Mouse (Mus musculus) thymus, postnatal 36 days (tissue): Measurements from ENCODE around the gene 4930452B06Rik.

Experiments
- DNase-seq, 2 experiments: peaks; one replicate each; pipeline ENCODE4 v3.0.0; 2022; ENCODE audit warnings: mixed read lengths in 2 of 2

4930452B06Rik gene

DNA sequence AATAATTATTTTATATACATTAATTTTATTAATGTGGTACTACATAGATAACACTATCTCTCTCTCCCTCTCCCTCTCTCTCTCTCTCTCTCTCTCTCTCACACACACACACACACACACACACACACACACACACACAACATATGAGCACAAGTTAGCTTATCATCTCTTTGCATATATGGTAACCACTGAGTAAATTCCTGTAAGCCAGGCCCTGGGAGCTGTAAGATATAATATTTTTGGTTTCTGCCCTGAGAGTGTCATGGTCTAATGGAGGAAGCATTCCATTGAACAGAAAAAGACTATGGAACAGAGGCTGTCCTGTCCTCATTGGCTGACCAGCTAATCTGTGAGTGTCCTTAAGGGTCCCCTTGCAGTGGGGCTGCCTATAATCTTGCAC lies 216.7 kb downstream of the 4930452B06Rik start:
- no peak for DNase-seq

GRCm38 (mm10) chr14:8447352-8447751 lies 218.7 kb downstream of the 4930452B06Rik start:
- DNase-seq, result no peak

DNA sequence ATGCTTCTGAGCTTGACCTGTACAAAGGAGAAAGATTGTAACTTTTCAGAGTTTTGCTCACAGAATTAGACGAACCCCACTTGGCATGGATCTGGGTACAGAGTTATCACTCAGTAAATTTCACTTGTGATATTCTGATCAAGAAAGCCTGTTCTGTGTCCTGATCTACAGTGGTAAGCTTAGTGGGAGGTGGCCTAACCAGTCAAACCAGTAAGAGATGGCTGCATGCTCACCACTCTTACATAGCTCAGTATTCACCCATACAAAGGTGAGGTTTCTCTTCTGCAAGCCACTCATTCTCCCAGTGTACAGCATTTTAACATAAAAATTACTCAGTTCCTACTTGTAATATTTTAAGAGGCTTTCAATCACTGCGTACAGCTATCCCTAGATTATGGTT lies 221.7 kb downstream of the 4930452B06Rik start:
- no peak for DNase-seq

DNA sequence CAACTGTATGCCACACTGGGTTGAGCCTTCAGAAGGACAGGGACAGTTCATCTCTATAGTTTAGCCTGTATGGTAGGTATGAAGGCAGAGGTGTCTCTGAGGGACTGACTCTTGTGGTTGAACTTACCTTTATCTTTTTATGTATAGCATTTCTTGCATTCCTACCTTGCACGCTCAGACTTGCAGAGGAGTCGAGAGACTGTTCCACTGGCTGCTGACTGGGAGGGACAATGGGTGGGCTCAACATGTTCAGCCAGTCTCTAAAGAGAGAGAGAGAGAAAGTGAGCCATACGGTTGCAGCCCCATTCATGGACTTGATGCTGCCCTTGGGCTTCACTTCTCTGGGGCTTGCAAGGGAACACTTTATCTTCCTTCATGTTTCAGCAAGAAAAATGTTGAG lies 223.3 kb downstream of the 4930452B06Rik start:
- no peak for DNase-seq

- no peak for DNase-seq
Observed at GRCm38 (mm10) chr14:8441623-8442022, 224.4 kb downstream of the 4930452B06Rik start.

DNA sequence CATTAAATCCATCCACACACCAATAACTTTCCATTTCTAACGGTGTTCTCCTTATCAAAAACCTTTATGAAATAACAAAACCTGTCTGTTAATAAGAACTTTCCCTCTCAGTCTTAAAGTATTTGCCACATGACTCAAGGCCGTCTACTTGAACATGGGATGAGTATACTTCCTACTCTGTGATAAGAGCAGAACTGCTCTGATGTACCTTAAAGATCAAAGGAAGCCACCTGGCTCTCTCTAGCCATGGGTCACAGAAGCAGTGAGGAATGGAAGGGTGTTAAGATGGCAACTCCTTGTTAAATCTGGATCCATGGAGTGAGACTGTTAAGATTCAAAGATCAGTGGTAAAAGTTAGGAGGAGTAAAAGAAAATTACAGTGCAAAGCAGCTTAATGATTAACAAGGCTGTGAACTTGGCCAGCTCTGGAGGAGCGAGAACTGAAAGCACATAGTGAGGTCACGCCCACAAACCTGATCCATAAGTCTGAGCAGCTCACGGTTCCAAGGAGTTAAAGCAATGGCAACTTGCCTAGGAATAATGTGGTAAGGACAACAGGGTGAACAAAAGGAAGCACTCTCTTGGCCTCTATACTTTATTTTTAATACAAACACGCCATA lies 235.3 kb downstream of the 4930452B06Rik start:
- no peak for DNase-seq

- DNase-seq, result no peak
Observed at GRCm38 (mm10) chr14:8429767-8430166, 236.3 kb downstream of the 4930452B06Rik start.

DNA sequence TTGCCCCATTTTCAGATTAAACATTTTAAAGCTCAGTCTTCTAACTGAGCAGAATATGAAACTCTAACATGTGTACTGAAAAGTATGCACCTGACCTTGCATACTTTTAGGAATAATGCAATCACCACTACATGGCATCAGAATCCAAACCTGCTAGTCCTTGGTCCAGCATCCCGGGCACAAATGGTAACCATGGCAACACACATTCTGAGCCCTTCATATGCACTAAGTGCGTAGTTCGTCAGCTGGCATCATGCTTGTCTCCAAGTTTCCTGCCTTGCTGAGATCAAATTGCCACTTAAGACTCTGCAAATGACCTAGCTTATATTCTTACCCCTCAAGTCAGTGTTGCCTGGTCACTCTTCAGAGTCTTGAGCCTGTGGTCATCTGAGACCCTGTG lies 243.2 kb downstream of the 4930452B06Rik start:
- DNase-seq, result no peak

DNA sequence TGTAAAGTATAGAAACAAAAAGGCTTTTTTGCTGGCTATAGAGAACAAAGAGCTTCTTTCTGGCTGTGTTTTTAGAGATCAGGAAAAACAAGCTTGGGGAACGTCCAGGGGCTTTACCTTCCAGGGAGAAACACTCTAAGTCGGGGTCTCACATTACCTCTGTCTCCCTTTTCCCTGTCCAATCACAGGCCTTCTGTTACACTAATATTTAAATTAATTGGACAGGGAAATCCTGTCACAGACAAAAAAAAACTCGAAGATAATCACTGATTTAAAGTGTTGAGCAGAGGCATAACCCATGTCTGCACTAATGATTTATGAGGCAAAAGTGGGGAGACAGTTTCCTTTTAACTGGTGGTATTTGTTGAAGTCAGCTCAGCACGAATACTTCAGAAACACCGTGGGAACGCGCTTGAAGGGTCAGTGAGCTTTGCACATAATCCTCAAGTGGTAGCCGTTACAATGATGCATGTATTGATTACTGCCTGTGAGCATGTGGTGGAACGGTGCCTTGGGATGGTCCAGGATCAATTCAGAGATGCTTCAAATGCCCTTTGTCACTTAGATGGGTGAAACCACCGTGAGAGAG lies 244.7 kb downstream of the 4930452B06Rik start:
- DNase-seq, result no peak

- no peak for DNase-seq
Observed at GRCm38 (mm10) chr14:8418610-8419009, 247.4 kb downstream of the 4930452B06Rik start.

DNA sequence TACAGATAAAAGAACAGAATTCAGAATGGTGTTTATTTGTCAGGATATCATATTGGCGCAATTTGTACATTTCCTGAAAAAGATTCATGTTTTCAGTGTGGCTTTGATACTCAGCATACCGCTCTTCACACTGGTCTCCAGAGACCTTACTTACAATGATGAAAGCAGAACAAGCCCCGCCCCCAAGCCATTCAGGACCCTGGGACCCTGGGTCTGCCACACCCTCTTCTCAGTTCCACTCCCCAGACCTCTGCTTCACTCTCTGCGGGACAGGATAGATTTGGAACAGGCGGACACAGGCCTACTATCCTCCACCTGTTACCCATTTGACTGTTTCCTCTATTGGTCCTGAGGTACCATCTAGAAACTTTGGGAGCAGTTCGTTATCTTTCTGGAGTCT lies 260.1 kb downstream of the 4930452B06Rik start:
- no peak for DNase-seq

- no peak for DNase-seq
Observed at GRCm38 (mm10) chr14:8403310-8403709, 262.7 kb downstream of the 4930452B06Rik start.

DNA sequence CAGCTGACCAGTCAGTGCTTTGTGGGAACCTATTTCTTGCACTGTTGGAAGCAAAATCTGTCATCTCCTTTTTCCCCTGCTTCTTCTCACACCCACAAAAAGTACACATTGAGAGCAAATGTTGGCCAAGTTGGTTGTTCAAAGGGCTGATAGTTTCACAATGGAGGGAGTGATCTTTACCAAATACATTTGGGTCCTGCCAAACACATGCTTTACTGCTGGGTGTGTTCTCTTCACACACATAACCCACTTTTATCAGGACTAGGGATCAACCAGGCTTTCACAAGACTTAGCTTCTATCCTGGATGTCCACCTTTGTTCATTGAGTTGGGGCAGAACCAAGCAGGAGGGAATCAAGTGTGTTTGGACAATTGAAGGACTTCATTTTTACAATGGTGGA lies 267.5 kb downstream of the 4930452B06Rik start:
- DNase-seq, result no peak

DNA sequence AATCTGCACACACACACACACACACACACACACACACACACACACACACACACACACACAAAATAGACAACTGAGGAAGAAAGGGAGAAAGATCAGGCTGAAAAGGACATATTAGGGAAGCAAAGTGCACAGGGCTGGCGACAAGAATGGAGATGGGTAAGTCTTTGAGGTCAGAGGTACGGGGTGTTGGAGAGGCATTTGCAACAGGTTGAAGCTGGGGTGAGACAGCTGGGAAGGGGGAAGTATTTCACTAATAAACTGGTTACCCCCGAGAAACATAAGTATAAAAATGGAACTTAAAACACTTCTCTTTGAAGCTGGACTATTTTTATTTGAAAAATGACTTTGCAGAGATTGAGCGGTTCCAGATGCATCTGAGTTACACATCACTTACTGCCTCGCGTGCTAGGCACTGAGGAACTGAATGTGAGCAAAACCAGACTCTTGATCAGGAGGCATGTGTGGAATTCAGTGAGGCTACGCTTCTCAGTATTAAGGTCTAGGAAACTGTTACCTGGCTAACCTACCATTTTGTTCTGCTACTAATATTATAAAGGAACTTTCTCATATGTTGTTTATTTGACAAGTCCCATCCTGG lies 270.3 kb downstream of the 4930452B06Rik start:
- no peak for DNase-seq

DNA sequence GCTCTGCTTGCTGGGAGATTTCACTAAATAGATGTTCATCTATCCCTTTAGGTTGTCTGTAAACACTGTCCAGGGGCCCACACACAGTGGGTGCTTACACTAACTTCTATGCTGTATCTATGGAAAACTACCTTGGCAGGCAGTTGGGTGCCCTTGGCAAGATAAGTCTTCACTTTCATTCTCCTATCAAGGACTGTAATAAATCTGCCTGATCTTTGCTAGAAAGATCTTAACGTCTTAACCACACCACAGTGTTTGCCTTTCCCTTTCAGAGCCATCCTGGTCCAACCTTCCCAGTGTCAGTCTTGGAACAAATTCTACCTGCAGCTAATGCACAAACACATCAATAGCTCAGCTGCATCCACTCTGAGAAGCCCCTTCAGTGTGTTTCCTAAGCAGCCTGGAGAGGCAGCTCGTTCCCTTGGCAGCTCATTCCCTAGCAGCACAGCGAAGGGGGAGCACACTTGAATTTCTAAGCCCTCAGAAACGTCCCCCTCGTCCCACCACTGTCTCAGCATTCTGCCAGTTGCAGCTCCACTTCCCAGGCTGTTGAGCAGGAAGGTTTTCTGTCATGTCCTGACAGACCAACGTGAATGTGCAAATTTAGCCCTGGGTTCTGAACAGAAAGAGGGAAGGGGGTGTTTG lies 273.7 kb downstream of the 4930452B06Rik start:
- no peak for DNase-seq
